Mouse (Mus musculus) layer of hippocampus, adult 18-20 months (tissue): ENCODE data around the gene Pnpla1. TPM values are rescaled to one million over a fixed set of nuclear protein-coding genes. Genes with fewer than 3 reads are reported as not detected.
A peak's percentile ranks its signal among the peaks of the same experiment; 100 is the strongest.
"Not testable (repeated sequence)": the region's sequence is repeated elsewhere in the genome, so short reads cannot be mapped to it uniquely, and the experiment has no call there.

Source experiments
- DNase-seq, 2 experiments: peaks; one replicate each; pipeline ENCODE4 v3.0.0; 2022; ENCODE audit warnings: low spot score in 2 of 2
- total RNA-seq, 2 experiments: library from RNA; stranded (reverse); gene quantifications; 2 replicates each; pipeline ENCODE4 v1.2.3; 2021

The Pnpla1 gene
- total RNA-seq, 2 experiments from 2014 or later: 0.41 to 0.87 TPM

DNA sequence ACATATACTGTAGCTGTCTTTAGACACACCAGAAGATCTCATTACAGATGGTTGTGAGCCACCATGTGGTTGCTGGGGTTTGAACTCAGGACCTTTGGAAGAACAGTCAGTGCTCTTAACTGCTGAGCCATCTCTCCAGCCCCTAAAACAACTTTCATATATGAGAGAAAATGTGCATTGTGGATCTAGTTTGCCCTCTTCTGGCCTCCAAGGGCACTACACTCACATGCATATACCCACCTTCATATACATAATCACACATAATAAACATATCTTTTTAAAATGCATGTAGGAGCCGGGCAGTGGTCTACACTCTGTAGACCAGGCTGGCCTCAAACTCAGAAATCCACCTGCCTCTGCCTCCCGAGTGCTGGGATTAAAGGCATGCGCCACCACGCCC is 16.3 kb upstream of the Pnpla1 start:
- DNase-seq: not testable (repeated sequence)

- no peak for DNase-seq
Observed at GRCm38 (mm10) chr17:28843665-28844064, 14.5 kb upstream of the Pnpla1 start.

DNA sequence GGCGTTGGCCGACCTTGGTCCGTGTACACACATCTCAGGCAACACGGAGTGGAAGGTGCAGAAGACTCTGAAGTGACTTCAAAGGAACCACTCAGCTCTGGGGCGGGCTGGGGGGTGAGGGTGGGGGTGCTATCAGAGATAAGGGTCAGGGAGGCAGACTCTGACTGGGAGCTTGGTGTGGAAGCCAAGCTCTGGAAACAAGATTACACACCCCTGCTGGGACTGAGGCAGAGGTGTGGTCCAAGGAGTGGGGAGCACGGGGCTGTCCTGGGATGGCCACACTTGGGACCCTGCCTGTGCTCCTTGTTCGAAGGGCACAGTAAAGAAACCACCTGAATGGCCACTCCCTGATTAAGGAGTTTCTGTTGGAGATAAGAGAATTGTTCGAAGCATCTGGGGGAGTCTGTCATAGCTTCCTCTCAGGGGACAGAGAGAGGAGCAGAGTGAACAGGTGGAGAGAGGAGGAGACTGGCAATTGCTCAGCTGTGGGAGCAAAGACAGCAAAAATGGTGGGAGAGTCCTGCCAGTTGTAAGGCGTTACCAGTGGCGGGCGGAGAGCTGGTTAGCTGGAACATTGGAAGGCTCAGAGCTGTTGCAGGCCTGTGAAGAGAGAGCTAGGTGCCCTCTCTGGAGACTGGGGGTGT is 11.1 kb upstream of the Pnpla1 start:
- DNase-seq: peak in 1 of 2 experiments; percentile 37

DNA sequence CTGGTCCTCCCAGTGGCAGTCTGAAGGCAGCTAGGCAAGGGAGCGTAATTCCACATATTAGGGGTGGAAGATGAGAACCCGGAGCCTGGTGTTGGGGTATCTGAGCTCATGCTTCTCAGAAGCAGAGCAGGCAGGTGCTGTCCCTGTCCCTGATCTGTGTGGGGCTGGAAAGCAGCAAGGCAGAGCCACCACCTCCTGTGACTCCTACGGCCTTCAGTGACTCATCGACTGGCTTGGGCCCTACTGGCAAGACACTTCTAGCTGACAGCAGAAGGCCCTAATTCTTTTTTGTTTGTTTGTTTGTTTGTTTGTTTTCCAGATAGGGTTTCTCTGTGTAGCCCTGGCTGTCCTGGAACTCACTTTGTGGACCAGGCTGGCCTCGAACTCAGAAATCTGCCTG is 7.7 kb upstream of the Pnpla1 start:
- DNase-seq: no peak

DNA sequence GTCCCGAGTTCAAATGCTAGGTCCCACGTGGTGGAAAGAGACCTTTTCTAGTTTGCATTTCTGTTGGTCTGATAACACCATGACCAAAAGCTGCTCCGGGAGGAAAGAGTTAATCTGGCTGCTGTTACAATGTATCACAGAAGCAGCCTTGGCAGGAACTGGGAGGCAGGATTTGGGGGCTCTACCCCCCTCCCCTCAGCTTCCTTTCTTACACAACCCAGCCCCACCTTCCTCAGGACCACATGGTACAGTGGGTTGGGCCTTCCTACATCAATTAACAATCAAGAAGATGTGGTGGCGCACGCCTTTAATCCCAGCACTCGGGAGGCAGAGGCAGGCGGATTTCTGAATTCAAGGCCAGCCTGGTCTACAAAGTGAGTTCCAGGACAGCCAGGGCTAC is 3.8 kb upstream of the Pnpla1 start:
- DNase-seq: no peak

- no peak for DNase-seq
Observed at GRCm38 (mm10) chr17:28855166-28855885, 2.9 kb upstream of the Pnpla1 start.

DNA sequence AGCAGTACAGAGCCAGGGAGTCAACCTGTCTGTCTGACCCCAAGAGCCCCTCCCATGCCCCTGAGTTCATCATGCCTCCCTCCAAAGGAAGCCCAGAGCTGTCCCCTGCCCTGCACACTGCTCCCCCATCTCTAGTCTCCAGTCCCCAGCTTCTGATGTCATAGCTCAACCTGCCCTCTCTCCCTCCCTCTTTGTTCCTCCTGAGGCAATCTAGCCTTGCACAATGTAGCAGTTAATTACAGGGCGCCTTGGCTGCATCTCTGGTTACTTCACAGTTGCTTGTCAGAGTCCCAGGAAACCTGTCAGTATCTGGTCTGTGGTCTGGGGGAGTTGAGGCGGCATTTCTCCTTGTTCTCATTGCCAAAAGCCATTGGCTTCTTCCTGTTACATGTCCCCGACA is 2.2 kb upstream of the Pnpla1 start:
- DNase-seq: no peak

DNA sequence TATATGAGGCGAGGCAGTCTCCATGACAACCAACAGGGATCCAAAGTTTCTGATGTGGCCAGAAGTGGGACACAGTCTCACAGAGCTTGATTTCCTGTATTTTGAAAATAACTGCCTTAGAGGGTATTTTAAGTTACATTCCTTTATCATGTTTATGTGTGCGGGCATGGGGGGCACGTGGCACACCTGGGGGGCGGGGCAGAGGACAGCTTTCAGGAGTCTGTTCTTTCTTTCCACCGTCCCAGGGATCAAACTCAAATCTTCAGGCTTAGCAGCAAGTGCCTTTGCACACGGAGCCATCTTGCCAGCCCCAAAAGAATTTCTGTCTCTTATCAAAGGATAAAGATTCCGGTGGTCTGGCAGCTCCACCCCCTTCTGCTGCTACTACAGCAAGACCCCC is 5.7 kb downstream of the Pnpla1 start:
- DNase-seq: no peak

- no peak for DNase-seq
Observed at GRCm38 (mm10) chr17:28864464-28864863, 6.3 kb downstream of the Pnpla1 start.

DNA sequence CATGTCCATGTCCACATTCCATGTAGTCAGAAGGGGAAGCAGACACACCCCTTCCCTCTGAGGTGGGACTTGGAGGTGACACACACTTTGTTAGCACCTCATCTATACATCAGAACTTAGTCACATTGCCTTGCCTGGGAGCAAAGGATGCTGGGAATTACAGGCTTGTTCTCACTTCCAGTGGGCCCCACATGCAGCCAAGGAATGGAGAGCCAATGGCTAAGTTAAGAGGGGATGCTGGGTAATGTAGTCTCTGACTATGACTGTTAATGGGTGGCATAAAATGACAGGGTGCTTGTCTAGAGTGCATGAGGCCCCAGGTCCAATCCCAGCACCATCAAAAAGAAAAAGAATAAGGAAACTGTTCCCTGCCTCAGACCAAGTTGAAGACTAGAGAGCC is 8.7 kb downstream of the Pnpla1 start:
- DNase-seq: no peak

GRCm38 (mm10) chr17:28867381-28867780 is 9.2 kb downstream of the Pnpla1 start:
- DNase-seq: no peak

DNA sequence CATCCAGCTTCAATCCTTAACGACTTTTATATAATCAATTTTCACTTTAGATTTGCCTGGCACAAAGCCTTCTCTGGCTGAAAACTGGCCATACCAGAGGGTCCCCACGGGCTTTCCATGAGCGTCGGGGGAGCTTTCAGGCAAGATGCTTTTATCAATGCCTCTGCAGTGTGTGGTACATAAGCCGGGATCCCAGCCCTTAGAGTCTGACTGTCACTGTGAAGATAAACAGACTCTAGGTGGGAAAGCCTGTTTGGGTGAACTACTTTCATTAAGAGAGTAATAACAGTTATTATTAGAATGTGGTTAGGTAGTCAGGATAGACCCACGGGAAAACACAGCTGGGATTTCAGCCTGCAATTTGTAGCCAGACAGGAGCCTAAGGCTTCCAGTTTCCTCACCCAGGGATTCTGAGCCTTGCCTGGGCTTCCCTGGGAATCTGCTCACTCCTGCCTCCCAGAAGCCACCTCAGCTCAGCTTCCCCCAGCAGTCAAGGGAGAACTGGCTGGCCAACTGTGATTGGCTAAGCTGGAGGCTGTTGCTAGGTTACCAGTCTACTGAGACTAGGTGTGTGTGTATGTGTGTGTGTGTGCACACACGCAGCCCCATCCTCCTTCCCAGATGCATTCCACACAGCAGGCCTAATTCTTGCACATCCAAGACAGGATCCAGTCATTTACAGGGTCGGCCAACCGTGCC is 11.3 kb downstream of the Pnpla1 start:
- DNase-seq: peak; percentile 79 to 81

DNA sequence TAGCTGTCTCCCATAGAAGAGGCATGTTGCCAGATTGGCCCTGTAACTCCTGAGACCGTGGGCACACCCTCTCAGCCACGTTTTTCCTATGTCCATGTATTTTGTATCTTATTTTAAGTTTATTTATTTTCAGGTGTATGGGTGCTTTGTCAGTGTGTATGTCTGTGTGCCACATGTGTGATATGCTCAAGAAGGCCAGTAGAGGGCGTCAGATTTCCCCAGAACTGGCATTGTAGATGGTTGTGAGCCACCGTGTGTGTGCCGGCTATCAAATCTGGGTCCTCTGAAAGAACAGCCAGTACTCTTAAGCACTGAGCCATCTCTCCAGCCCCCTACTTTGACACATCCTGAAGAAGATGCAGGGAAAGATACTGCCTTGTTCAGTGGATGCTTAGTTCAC is 12.2 kb downstream of the Pnpla1 start:
- DNase-seq: no peak

DNA sequence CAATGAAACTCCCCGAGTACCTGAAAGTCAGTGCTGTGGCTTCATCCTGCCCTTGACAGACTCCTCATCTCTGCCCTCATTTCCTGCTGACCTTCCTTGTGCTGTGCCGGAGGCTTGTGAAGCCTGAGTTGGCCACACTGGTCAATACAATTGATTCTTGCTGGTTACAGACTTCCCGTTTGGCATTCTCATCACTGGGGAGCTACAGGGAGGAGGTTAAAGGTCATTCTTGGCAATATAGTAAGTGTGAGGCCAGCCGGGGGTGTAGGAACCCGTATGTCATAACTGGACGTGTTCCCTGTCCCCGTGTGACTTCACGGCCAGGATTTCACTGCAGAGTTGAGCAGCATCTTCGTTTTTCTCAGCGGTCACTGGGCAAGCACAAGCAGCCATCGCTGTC is 13.6 kb downstream of the Pnpla1 start:
- DNase-seq: no peak

- no peak for DNase-seq
Observed at GRCm38 (mm10) chr17:28872322-28872721, 14.1 kb downstream of the Pnpla1 start.

DNA sequence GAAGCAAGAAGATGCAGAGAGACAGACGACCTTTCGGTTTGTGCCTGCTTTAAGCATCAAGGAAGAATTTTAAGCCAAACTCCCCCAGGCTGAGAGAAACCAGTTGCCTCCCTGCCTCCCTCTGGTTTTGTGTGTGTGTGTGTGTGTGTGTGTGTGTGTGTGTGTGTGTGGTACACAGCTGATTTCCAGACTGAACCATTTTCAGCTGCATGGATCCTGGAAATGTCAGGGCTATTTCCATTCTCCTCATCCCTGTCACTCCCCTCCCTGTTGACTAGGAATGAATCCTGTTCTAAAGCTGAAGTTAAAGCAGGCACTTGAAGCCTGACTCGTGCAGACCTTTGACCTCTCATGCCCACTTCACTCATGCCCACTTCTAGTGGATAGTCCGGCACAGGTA is 16.0 kb downstream of the Pnpla1 start:
- DNase-seq: no peak

DNA sequence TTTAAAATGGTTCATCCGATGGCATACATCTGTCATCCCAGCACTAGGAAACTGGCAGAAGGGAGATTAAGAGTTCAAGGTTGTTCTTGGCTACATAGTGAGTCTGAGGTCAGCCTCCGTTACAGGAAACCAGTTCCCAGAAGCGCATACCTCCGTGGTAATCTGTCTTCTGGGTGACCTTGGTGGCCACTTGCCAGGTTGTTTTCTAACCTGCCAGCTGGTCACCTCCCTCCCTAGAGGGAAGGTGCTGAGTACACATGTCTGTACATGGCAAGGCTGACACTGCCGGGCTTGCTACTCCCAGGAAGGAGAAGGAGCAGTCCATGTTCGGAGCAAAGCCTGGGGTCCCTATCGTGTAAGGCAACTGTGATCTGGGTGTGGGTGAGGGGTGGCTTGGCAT is 16.6 kb downstream of the Pnpla1 start:
- DNase-seq: peak in 1 of 2 experiments; percentile 14

GRCm38 (mm10) chr17:28875316-28875715 is 17.1 kb downstream of the Pnpla1 start:
- peak; percentile 75 to 85 for DNase-seq

GRCm38 (mm10) chr17:28876331-28876730 is 18.1 kb downstream of the Pnpla1 start:
- DNase-seq: no peak

DNA sequence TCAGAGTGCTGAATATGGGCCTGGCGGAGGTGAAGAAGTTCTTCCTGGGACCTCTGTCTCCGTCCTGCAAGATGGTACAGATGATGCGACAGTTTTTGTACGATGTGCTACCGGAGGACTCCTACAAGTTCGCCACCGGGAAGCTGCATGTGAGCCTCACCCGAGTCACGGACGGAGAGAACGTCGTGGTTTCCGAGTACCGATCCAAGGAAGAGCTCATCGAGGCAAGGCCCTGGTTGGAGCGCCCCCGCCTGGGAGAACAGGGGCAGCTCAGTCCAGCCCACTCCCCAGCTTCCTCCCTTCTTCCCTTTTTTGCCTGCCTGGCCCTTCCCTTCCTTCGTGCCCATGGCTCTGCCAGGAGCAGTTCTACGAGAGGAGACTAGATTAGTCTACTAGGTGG is 18.6 kb downstream of the Pnpla1 start:
- DNase-seq: peak in 1 of 2 experiments; percentile 57

- peak; percentile 20 to 78 for DNase-seq
Observed at GRCm38 (mm10) chr17:28879931-28880391, 21.8 kb downstream of the Pnpla1 start.

GRCm38 (mm10) chr17:28882316-28882715 is 24.1 kb downstream of the Pnpla1 start:
- peak in 1 of 2 experiments; percentile 55 for DNase-seq
